In genomic region chr4:44234004-44234866, GRCm38 (mm10) we compare ENCODE assay signal across 8 mouse cellular contexts. TPM values are rescaled to one million over a fixed set of nuclear protein-coding genes. Genes with fewer than 3 reads are reported as not detected.
DNase-seq lines count a peak whose midpoint lies in the region; ATAC-seq and TF ChIP-seq lines count a peak whose summit lies in the region.

No protein-coding gene starts in this region.

- peak overlapping the region; percentile 83 for H3K27ac ChIP-seq in forebrain, embryonic 14.5 days (ENCODE audit: low read depth, low read length)
- H3K27ac ChIP-seq in liver, embryonic 16.5 days (ENCODE audit: low read length), result peak overlapping the region; percentile 90
- H3K27ac ChIP-seq in neural tube, embryonic 12.5 days, result peak overlapping the region; percentile 95

- DNase-seq in G1E (ENCODE audit: low spot score), result peak; percentile 96
- DNase-seq in cerebellum, adult 11 months, result peak; percentile 88
- peak; percentile 93 for DNase-seq in forebrain, embryonic 14.5 days (ENCODE audit: low spot score)
- DNase-seq in heart, postnatal 14 days, result peak; percentile 93 to 97
- peak; percentile 72 for DNase-seq in large intestine, adult 2 months (ENCODE audit: low read depth, low spot score)
- DNase-seq in testis, postnatal 10 days (ENCODE audit: low spot score), result peak; percentile 90

- intact Hi-C loops in heart, postnatal 14 days (cut with DNase I), result loop anchor here (2.0 kb wide), 1 partner anchor 67 kb away; no protein-coding TSS in a partner anchor

- H3K9ac ChIP-seq in forebrain, embryonic 14.5 days (ENCODE audit: low read length), result peak overlapping the region; percentile 89
- peak overlapping the region; percentile 76 for H3K9ac ChIP-seq in liver, embryonic 16.5 days (ENCODE audit: low read depth, low read length)
- H3K9ac ChIP-seq in neural tube, embryonic 12.5 days, result peak overlapping the region; percentile 96

- no peaks in the 10 kb centered on the region for H3K36me3 ChIP-seq in G1E (replicated peaks)
- H3K36me3 ChIP-seq in forebrain, embryonic 14.5 days (ENCODE audit: control insufficient read depth, insufficient read depth, low read length), result no peaks in the 10 kb centered on the region
- H3K36me3 ChIP-seq in liver, embryonic 16.5 days (ENCODE audit: control insufficient read depth, insufficient read depth), result no peaks in the 10 kb centered on the region
- no peaks in the 10 kb centered on the region for H3K36me3 ChIP-seq in neural tube, embryonic 12.5 days

- peaks cover 30% of the 10 kb centered on the region for H3K4me1 ChIP-seq in G1E (ENCODE audit: insufficient read depth, low read depth, low read length)
- peaks cover 16% of the 10 kb centered on the region for H3K4me1 ChIP-seq in forebrain, embryonic 14.5 days (ENCODE audit: control insufficient read depth, insufficient read depth, low read length)
- H3K4me1 ChIP-seq in liver, embryonic 16.5 days (ENCODE audit: control insufficient read depth, low read depth, low read length), result peaks cover 18% of the 10 kb centered on the region
- H3K4me1 ChIP-seq in neural tube, embryonic 12.5 days, result peaks cover 28% of the 10 kb centered on the region

- TF ChIP-seq CTCF in G1E (IDR thresholded peaks at IDR 0.05; ENCODE audit: low read depth, low read length), result no peak

- peak overlapping the region; percentile 77 for H3K4me3 ChIP-seq in G1E (ENCODE audit: low read depth, low read length)
- peak overlapping the region; percentile 78 for H3K4me3 ChIP-seq in forebrain, embryonic 14.5 days (ENCODE audit: low read depth, low read length)
- peak overlapping the region; percentile 76 for H3K4me3 ChIP-seq in liver, embryonic 16.5 days (ENCODE audit: low read depth, low read length)
- peak overlapping the region; percentile 96 for H3K4me3 ChIP-seq in neural tube, embryonic 12.5 days

- peak overlapping the region; percentile 90 for H3K4me2 ChIP-seq in forebrain, embryonic 14.5 days (ENCODE audit: low read length)
- peak overlapping the region; percentile 85 for H3K4me2 ChIP-seq in liver, embryonic 16.5 days (ENCODE audit: low read depth, low read length)
- H3K4me2 ChIP-seq in neural tube, embryonic 12.5 days (replicated peaks), result peak overlapping the region; percentile 87

- under 1% methylated on average over 40 of the region's 62 CpGs for WGBS in forebrain, embryonic 14.5 days
- 3% methylated on average over 57 of the region's 62 CpGs for WGBS in large intestine, adult 2 months
- under 1% methylated on average over 40 of the region's 62 CpGs for WGBS in liver, embryonic 16.5 days (ENCODE audit: insufficient replicate concordance)
- 1% methylated on average over 55 of the region's 62 CpGs for WGBS in neural tube, embryonic 12.5 days

- ATAC-seq in G1E (ENCODE audit: extremely low read depth, insufficient number of reproducible peaks, low FRiP score, poor library complexity, severe bottlenecking), result peak; percentile 89
- ATAC-seq in forebrain, embryonic 14.5 days, result peak; percentile 97
- peak; percentile 98 for ATAC-seq in liver, embryonic 16.5 days (ENCODE audit: low read depth)
- peak; percentile 92 for ATAC-seq in neural tube, embryonic 12.5 days (ENCODE audit: low FRiP score, low read depth)

- H3K27me3 ChIP-seq in G1E (ENCODE audit: insufficient read depth, low read length), result peaks cover 18% of the 10 kb centered on the region
- H3K27me3 ChIP-seq in forebrain, embryonic 14.5 days (replicated peaks; ENCODE audit: control insufficient read depth, insufficient read depth, low read length), result no peaks in the 10 kb centered on the region
- H3K27me3 ChIP-seq in liver, embryonic 16.5 days (ENCODE audit: control insufficient read depth, insufficient read depth, low read depth, low read length), result peaks cover 15% of the 10 kb centered on the region
- H3K27me3 ChIP-seq in neural tube, embryonic 12.5 days (replicated peaks), result no peaks in the 10 kb centered on the region

- H3K9me3 ChIP-seq in G1E (replicated peaks), result no peaks in the 10 kb centered on the region
- no peaks in the 10 kb centered on the region for H3K9me3 ChIP-seq in forebrain, embryonic 14.5 days (replicated peaks; ENCODE audit: control insufficient read depth, low read length)
- no peaks in the 10 kb centered on the region for H3K9me3 ChIP-seq in liver, embryonic 16.5 days (replicated peaks; ENCODE audit: control insufficient read depth, low read length)
- no peaks in the 10 kb centered on the region for H3K9me3 ChIP-seq in neural tube, embryonic 12.5 days

RNA-seq across cellular contexts. Expression of gene Rnf38, which starts 0.6 kb away (rescaled TPM):
- total RNA-seq in G1E (2014; fragmentation: Nextera tagmentation), result 95.1 and 103 TPM in 2 replicates
- 20.8 and 22.9 TPM in 2 replicates for total RNA-seq in G1E (2017)
- polyA plus RNA-seq in G1E (2012), result 20.0 and 20.6 TPM in 2 replicates
- 47.0 and 47.8 TPM in 2 replicates for polyA plus RNA-seq in forebrain, embryonic 14.5 days (2014; fragmentation: Nextera tagmentation; extraction: Ambion mirVana)
- total RNA-seq in heart, postnatal 14 days (2021), result 10 to 100 TPM; 35.7 to 38.0 TPM
- polyA plus RNA-seq in large intestine, adult 2 months (2012; rRNA removed), result 31.4 and 68.5 TPM in 2 replicates
- polyA plus RNA-seq in liver, embryonic 16.5 days (2015; fragmentation: Nextera tagmentation; extraction: Ambion mirVana), result 9.5 and 12.1 TPM in 2 replicates
- polyA plus RNA-seq in neural tube, embryonic 12.5 days (2016; fragmentation: Nextera tagmentation; extraction: Ambion mirVana), result 47.1 and 53.9 TPM in 2 replicates

Comparison
In these comparisons a context has a peak if more than half of its experiments do, and no peak if none do; other contexts are left out.
1. Peak in every context shown above with its lines: DNase-seq, ATAC-seq, H3K4me3 ChIP-seq and H3K27ac ChIP-seq.